In the genomic region with DNA sequence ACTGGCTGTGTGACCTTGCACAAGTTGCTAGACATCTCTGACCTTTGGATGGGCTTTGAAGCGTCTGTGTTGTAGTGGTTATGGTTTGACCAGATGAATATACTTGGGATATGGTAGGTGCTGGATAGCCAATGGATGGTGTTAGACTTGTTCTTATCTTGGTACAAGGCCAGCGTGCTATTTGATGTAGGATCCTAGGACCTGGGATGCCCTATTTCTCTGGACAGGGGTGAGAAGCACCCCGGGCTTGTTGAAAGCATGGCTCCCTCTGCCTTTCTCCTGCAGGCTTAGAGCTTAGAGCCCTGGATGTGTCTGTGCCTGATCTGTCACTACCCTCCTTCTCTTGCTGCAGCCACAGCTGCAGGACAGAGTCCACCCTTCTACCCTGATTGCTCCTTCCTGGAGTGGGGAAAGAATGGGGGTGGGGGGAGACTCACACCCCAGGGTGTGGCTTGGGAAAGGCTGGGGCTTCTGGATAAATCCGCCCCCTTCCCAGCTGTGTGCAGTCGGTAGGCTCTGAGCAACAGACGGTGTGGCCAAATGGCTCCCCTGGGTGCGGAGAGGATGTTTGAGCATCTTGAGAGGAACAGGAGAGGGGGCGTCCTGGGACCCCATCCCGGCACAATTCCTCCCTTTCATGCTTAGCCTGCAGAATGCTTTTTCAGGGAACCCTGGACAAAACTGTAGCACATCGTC, we compare ENCODE assay signal across 8 mouse cellular contexts. TPM values are rescaled to one million over a fixed set of nuclear protein-coding genes. Genes with fewer than 3 reads are reported as not detected.
A peak's percentile ranks its signal among the peaks of the same experiment; 100 is the strongest.
DNase-seq lines count a peak whose midpoint lies in the region; ATAC-seq and TF ChIP-seq lines count a peak whose summit lies in the region.

No protein-coding gene starts in this region.

- H3K36me3 ChIP-seq in forebrain, embryonic 10.5 days (replicated peaks) = peaks cover 5% of the 10 kb centered on the region; the same call in 1 of the 2 replicates
- H3K36me3 ChIP-seq in forebrain, embryonic 16.5 days (ENCODE audit: control insufficient read depth, insufficient read depth) = no peaks in the 10 kb centered on the region
- H3K36me3 ChIP-seq in lung, embryonic 14.5 days (ENCODE audit: insufficient read depth) = 0 out of 2 replicates have a peak, but pooled peaks cover 4% of the 10 kb centered on the region

- H3K4me2 ChIP-seq in forebrain, embryonic 16.5 days (ENCODE audit: low read length) = no peak overlapping the region
- peak overlapping the region; percentile 50 for H3K4me2 ChIP-seq in lung, embryonic 14.5 days

- TF ChIP-seq CTCF in lung, embryonic 14.5 days (IDR thresholded peaks at IDR 0.05; ENCODE audit: low read depth) = no peak

- no peak for ATAC-seq in forebrain, embryonic 16.5 days
- ATAC-seq in lung, embryonic 14.5 days (ENCODE audit: insufficient read depth) = no peak
- ATAC-seq in activated CD4-positive, CD25-positive, alpha-beta regulatory T cell, adult 4 months = no peak

- WGBS in forebrain, embryonic 10.5 days = 38% methylated on average over 10 of the region's 10 CpGs
- WGBS in forebrain, embryonic 16.5 days = 43% methylated on average over 10 of the region's 10 CpGs
- 19% methylated on average over 10 of the region's 10 CpGs for WGBS in lung, embryonic 14.5 days

- H3K9ac ChIP-seq in forebrain, embryonic 16.5 days (replicated peaks; ENCODE audit: low read depth, low read length) = no peak overlapping the region
- H3K9ac ChIP-seq in lung, embryonic 14.5 days = 0 out of 2 replicates have a peak overlapping the region, but pooled peaks have one; percentile 25

- no peaks in the 10 kb centered on the region for H3K9me3 ChIP-seq in forebrain, embryonic 10.5 days
- no peaks in the 10 kb centered on the region for H3K9me3 ChIP-seq in forebrain, embryonic 16.5 days (ENCODE audit: control insufficient read depth, low read length)
- H3K9me3 ChIP-seq in lung, embryonic 14.5 days (ENCODE audit: low read depth, low read length) = no peaks in the 10 kb centered on the region

- peak overlapping the region; percentile 70 for H3K27ac ChIP-seq in forebrain, embryonic 10.5 days
- H3K27ac ChIP-seq in forebrain, embryonic 16.5 days (ENCODE audit: low read length) = no peak overlapping the region
- H3K27ac ChIP-seq in lung, embryonic 14.5 days (ENCODE audit: low read depth) = peak overlapping the region; percentile 94; the same call in 1 of the 2 replicates

- 0 out of 2 replicates have a peak overlapping the region, but pooled peaks have one; percentile 9 for H3K4me3 ChIP-seq in forebrain, embryonic 10.5 days
- H3K4me3 ChIP-seq in forebrain, embryonic 16.5 days (replicated peaks; ENCODE audit: low read length) = no peak overlapping the region
- H3K4me3 ChIP-seq in lung, embryonic 14.5 days (ENCODE audit: low read depth, low read length) = peak overlapping the region; percentile 14; the same call in 1 of the 2 replicates

- no peak for DNase-seq in forebrain, embryonic 10.5 days (ENCODE audit: extremely low spot score, low spot score)
- peak; percentile 75 for DNase-seq in brain, adult 2 months (ENCODE audit: low read depth, low spot score)
- DNase-seq in heart, adult 8-10 months (ENCODE audit: low spot score) = peak; percentile 90
- DNase-seq in kidney, postnatal 10 days = peak; percentile 78
- no peak for DNase-seq in lung, embryonic 14.5 days
- no peak for DNase-seq in c-Kit-positive CD71-positive TER-119-positive erythroid progenitor cells, embryonic 14.5 days (ENCODE audit: low spot score)

- H3K27me3 ChIP-seq in forebrain, embryonic 10.5 days (ENCODE audit: poor library complexity, severe bottlenecking) = no peaks in the 10 kb centered on the region
- no peaks in the 10 kb centered on the region for H3K27me3 ChIP-seq in forebrain, embryonic 16.5 days (replicated peaks; ENCODE audit: control insufficient read depth, insufficient read depth, low read length)
- no peaks in the 10 kb centered on the region for H3K27me3 ChIP-seq in lung, embryonic 14.5 days (ENCODE audit: insufficient read depth, low read length)

- peaks cover 90% of the 10 kb centered on the region for H3K4me1 ChIP-seq in forebrain, embryonic 10.5 days
- H3K4me1 ChIP-seq in forebrain, embryonic 16.5 days (replicated peaks; ENCODE audit: control insufficient read depth, insufficient read depth, low read length) = peaks cover 9% of the 10 kb centered on the region
- peaks cover 61% of the 10 kb centered on the region for H3K4me1 ChIP-seq in lung, embryonic 14.5 days (ENCODE audit: insufficient read depth)

RNA-seq across cellular contexts. Expression of gene Hspg2, which starts 7.6 kb away (rescaled TPM):
- polyA plus RNA-seq in forebrain, embryonic 10.5 days (2016; fragmentation: Nextera tagmentation; extraction: Ambion mirVana) = 15.6 and 17.9 TPM in 2 replicates
- 3.2 and 4.9 TPM in 2 replicates for polyA plus RNA-seq in forebrain, embryonic 16.5 days (2015; fragmentation: Nextera tagmentation; extraction: Ambion mirVana)
- total RNA-seq in heart, adult 8-10 months (2022) = 100 to 1,000 TPM; 124 to 205 (median 189) TPM
- polyA plus RNA-seq in lung, embryonic 14.5 days (2014; fragmentation: Nextera tagmentation; extraction: Ambion mirVana) = 51.2 and 58.1 TPM in 2 replicates
- not detected for polyA plus RNA-seq in activated CD4-positive, CD25-positive, alpha-beta regulatory T cell, adult 4 months (2017; shearing (Covaris generic))

RNA-seq across cellular contexts. Expression of gene 1700013G24Rik, which starts 23.1 kb away (rescaled TPM):
- polyA plus RNA-seq in forebrain, embryonic 10.5 days (2016; fragmentation: Nextera tagmentation; extraction: Ambion mirVana) = not detected in 2 replicates
- not detected in 2 replicates for polyA plus RNA-seq in forebrain, embryonic 16.5 days (2015; fragmentation: Nextera tagmentation; extraction: Ambion mirVana)
- not detected for total RNA-seq in heart, adult 8-10 months (2022)
- polyA plus RNA-seq in lung, embryonic 14.5 days (2014; fragmentation: Nextera tagmentation; extraction: Ambion mirVana) = not detected in 2 replicates
- not detected for polyA plus RNA-seq in activated CD4-positive, CD25-positive, alpha-beta regulatory T cell, adult 4 months (2017; shearing (Covaris generic))

RNA-seq across cellular contexts. Expression of gene Cela3b, which starts 45.9 kb away (rescaled TPM):
- not detected in 2 replicates for polyA plus RNA-seq in forebrain, embryonic 10.5 days (2016; fragmentation: Nextera tagmentation; extraction: Ambion mirVana)
- not detected in 2 replicates for polyA plus RNA-seq in forebrain, embryonic 16.5 days (2015; fragmentation: Nextera tagmentation; extraction: Ambion mirVana)
- total RNA-seq in heart, adult 8-10 months (2022) = not detected
- not detected in 2 replicates for polyA plus RNA-seq in lung, embryonic 14.5 days (2014; fragmentation: Nextera tagmentation; extraction: Ambion mirVana)
- polyA plus RNA-seq in activated CD4-positive, CD25-positive, alpha-beta regulatory T cell, adult 4 months (2017; shearing (Covaris generic)) = not detected

Comparison
In these comparisons a context has a peak if more than half of its experiments do, and no peak if none do; other contexts are left out.
1. DNase-seq: peak in brain, adult 2 months (single experiment), heart, adult 8-10 months (single experiment) and kidney, postnatal 10 days (single experiment); none in forebrain, embryonic 10.5 days (single experiment), lung, embryonic 14.5 days (single experiment) and c-Kit-positive CD71-positive TER-119-positive erythroid progenitor cells, embryonic 14.5 days (single experiment).